Mouse (Mus musculus) small intestine, adult 2 months (tissue): ENCODE measurements around the gene Wipf1. TPM values are rescaled to one million over a fixed set of nuclear protein-coding genes. Genes with fewer than 3 reads are reported as not detected.

Experiments
- H3K27ac ChIP-seq: fragments of 200-500 bp; 2 replicates; pipeline ENCODE4 v1.5.1; 2012; ENCODE audit warnings: low read depth, low read length, control low read depth, inconsistent platforms; ENCODE audit not compliant: insufficient read depth
- H3K27me3 ChIP-seq: fragments of 200-500 bp; 2 replicates; pipeline ENCODE4 v1.6.1; 2012; ENCODE audit warnings: mild to moderate bottlenecking, moderate library complexity, low read length, inconsistent platforms; ENCODE audit not compliant: control insufficient read depth, insufficient read depth
- H3K36me3 ChIP-seq: fragments of 200-500 bp; 2 replicates; pipeline ENCODE4 v1.6.1; 2012; ENCODE audit warnings: mild to moderate bottlenecking, low read length, control low read depth, inconsistent platforms; ENCODE audit not compliant: control insufficient read depth, insufficient read depth
- H3K4me1 ChIP-seq: fragments of 200-500 bp; 2 replicates; pipeline ENCODE4 v1.6.1; 2012; ENCODE audit warnings: low read length, inconsistent platforms, mixed read lengths; ENCODE audit not compliant: control insufficient read depth, insufficient read depth, insufficient read length
- H3K4me3 ChIP-seq: fragments of 200-500 bp; 2 replicates; pipeline ENCODE4 v1.5.1; 2012; ENCODE audit warnings: low read depth, mild to moderate bottlenecking, control low read depth, inconsistent platforms, low read length, moderate library complexity
- CTCF ChIP-seq: fragments of 200-500 bp; IDR thresholded peaks from 2 replicates; pipeline ENCODE4 v1.5.1; 2012; ENCODE audit warnings: low read depth, mild to moderate bottlenecking, control low read depth, inconsistent platforms, low read length, moderate library complexity, mixed read lengths; ENCODE audit not compliant: insufficient replicate concordance, insufficient read length; ENCODE audit errors: extremely low read depth
- POLR2A ChIP-seq: fragments of 200-500 bp; IDR thresholded peaks from 2 replicates; pipeline ENCODE4 v1.6.1; 2012; ENCODE audit warnings: low read depth, mild to moderate bottlenecking, control low read depth, inconsistent platforms, low read length, moderate library complexity
- WGBS: fragments of 180-500 bp; shearing (Covaris S2); methylation state at CpG from one replicate; pipeline ENCODE4 v1.1.7; 2018; 5-methylcytosine and 5-hydroxymethylcytosine counted together
- polyA plus RNA-seq: library from polyadenylated mRNA; depleted of rRNA; stranded (reverse); fragments of >200 nt; gene quantifications from 2 replicates; pipeline ENCODE4 v1.2.3, GENCODE M21; 2012

Gene Wipf1
- polyA plus RNA-seq, 1 experiment: 18.9 TPM

- Histone ChIP-seq H3K27ac (no peak overlapping the region), H3K4me3 (no peak overlapping the region), H3K27me3 (no peaks in the 10 kb centered on the region), H3K4me1 (no peaks in the 10 kb centered on the region), H3K36me3 (no peaks in the 10 kb centered on the region)
- 70% methylated on average over 15 of the region's 15 CpGs for WGBS
- TF ChIP-seq POLR2A (no peak), CTCF (no peak)
These were observed 126.0 kb downstream of the Wipf1 start for GRCm38 (mm10) chr2:73403385-73404013.

DNA sequence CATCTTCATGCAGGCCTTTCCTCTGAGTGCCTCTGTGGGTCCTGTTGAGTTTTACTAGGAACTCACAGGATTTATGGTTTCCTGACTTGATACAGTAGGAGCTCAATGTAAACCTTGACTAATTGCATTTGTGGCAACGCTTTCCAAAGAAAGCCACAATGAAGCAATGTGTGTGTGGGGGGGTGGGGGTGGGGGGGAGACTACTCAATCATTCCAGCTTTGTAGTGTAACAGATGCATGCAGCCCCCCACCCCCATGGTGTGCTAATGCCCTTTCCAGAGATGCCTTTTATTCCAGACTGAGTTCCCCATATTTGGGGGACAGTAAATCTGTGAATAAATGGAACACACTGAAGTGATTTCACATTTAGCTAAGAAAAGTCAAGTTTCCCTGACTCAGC lies 127.8 kb downstream of the Wipf1 start:
- TF ChIP-seq POLR2A: no peak
- TF ChIP-seq CTCF: no peak
- Histone ChIP-seq H3K4me1 (no peaks in the 10 kb centered on the region), H3K27ac (no peak overlapping the region), H3K36me3 (no peaks in the 10 kb centered on the region), H3K4me3 (no peak overlapping the region), H3K27me3 (no peaks in the 10 kb centered on the region)
- WGBS: 64% methylated on average over 1 of the region's 1 CpGs

DNA sequence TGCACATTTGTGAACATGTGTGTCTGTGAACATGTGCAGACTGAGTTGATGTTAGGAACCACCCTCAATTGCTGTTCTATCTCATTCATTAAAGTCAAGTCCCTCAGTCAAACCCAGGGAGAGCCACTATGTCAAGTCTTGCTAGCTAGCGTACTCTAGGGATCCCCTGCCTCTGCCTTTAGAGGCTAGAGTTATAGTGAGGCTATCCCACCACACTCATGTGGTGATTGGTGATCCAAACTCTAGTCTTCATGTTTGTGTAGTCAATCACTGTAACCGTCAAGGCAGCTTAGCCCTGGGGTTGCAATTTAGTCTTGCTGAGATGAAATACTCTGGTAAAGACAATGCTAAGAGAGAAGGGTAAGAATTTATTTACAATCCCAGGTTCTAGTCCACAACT lies 132.1 kb downstream of the Wipf1 start:
- WGBS: 95% methylated on average over 2 of the region's 2 CpGs
- TF ChIP-seq CTCF (no peak), POLR2A (no peak)

GRCm38 (mm10) chr2:73396828-73397325 lies 132.7 kb downstream of the Wipf1 start:
- TF ChIP-seq CTCF (no peak), POLR2A (no peak)
- Histone ChIP-seq H3K27me3 (no peaks in the 10 kb centered on the region), H3K36me3 (no peaks in the 10 kb centered on the region), H3K4me3 (no peak overlapping the region), H3K4me1 (no peaks in the 10 kb centered on the region), H3K27ac (no peak overlapping the region)
- 57% methylated on average over 3 of the region's 3 CpGs for WGBS

More for the DNA sequence above, 132.1 kb downstream of the Wipf1 start:
- Histone ChIP-seq H3K4me1 (no peaks in the 10 kb centered on the region), H3K4me3 (no peak overlapping the region), H3K27me3 (no peaks in the 10 kb centered on the region), H3K27ac (no peak overlapping the region), H3K36me3 (no peaks in the 10 kb centered on the region)

- Histone ChIP-seq H3K36me3 (no peaks in the 10 kb centered on the region), H3K27ac (no peak overlapping the region), H3K27me3 (no peaks in the 10 kb centered on the region), H3K4me3 (no peak overlapping the region), H3K4me1 (no peaks in the 10 kb centered on the region)
- TF ChIP-seq CTCF (no peak), POLR2A (no peak)
- 71% methylated on average over 8 of the region's 8 CpGs for WGBS
These were observed 134.0 kb downstream of the Wipf1 start for GRCm38 (mm10) chr2:73395516-73395915.

GRCm38 (mm10) chr2:73394476-73394875 lies 135.1 kb downstream of the Wipf1 start:
- no peak overlapping the region for H3K4me3 ChIP-seq
- WGBS: 78% methylated on average over 3 of the region's 3 CpGs
- no peak overlapping the region for H3K27ac ChIP-seq
- TF ChIP-seq POLR2A: no peak
- TF ChIP-seq CTCF: no peak
- no peaks in the 10 kb centered on the region for H3K4me1 ChIP-seq
- no peaks in the 10 kb centered on the region for H3K27me3 ChIP-seq
- no peaks in the 10 kb centered on the region for H3K36me3 ChIP-seq

DNA sequence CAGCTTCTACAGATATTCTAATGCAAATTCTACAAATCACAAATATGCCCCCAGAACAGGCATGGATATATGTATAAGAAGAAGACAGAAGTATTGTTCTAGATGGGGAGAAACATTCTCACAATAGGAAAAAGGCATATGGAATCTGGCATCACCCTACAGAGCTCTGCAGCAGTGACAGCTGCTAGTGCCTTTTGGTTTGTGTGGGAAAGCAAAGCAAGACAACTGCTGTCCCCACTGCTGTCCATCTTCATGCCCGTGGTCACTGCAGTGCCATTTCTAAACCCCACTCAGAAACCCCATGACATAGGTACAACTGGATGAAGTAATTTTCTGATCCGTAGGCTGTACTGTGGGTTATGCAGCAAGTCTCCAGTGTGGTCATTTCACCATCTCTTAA lies 136.8 kb downstream of the Wipf1 start:
- Histone ChIP-seq H3K27me3 (no peaks in the 10 kb centered on the region), H3K36me3 (no peaks in the 10 kb centered on the region), H3K27ac (no peak overlapping the region), H3K4me1 (peaks cover 3% of the 10 kb centered on the region; the same call in 1 of the 2 replicates), H3K4me3 (no peak overlapping the region)
- WGBS: 87% methylated on average over 2 of the region's 2 CpGs
- no peak for TF ChIP-seq POLR2A
